Mouse (Mus musculus) heart, adult 2 months (tissue): ENCODE data around the gene Grin3b. TPM values are rescaled to one million over a fixed set of nuclear protein-coding genes. Genes with fewer than 3 reads are reported as not detected.

Source experiments
- DNase-seq, 2 experiments: peaks; one replicate each; pipeline ENCODE4 v3.0.0; 2021
- H3K27ac ChIP-seq: fragments of 200-600 bp; 2 replicates; pipeline ENCODE4 v1.8.1; 2022
- H3K27me3 ChIP-seq: fragments of 200-500 bp; 2 replicates; pipeline ENCODE4 v1.6.1; 2012; ENCODE audit warnings: mild to moderate bottlenecking, low read length, inconsistent platforms, mixed read lengths; ENCODE audit not compliant: control insufficient read depth, insufficient read depth
- H3K36me3 ChIP-seq: fragments of 200-500 bp; 2 replicates; pipeline ENCODE4 v1.6.1; 2012; ENCODE audit warnings: low read length, inconsistent platforms; ENCODE audit not compliant: control insufficient read depth, insufficient read depth
- H3K4me1 ChIP-seq: fragments of 200-500 bp; 2 replicates; pipeline ENCODE4 v1.6.1; 2011; ENCODE audit warnings: low read length; ENCODE audit not compliant: control insufficient read depth, insufficient read depth
- H3K4me3 ChIP-seq: fragments of 200-600 bp; 2 replicates; pipeline ENCODE4 v1.8.1; 2022
- H3K79me2 ChIP-seq: fragments of 200-500 bp; replicated peaks from 2 replicates; pipeline ENCODE4 v1.6.1; 2012; ENCODE audit warnings: mild to moderate bottlenecking, inconsistent platforms, low read length, moderate library complexity, mixed read lengths; ENCODE audit not compliant: control insufficient read depth, insufficient read depth
- H3K9ac ChIP-seq: fragments of 200-500 bp; 2 replicates; pipeline ENCODE4 v1.6.1; 2012; ENCODE audit warnings: low read depth, mild to moderate bottlenecking, control low read depth, inconsistent platforms, low read length, mixed read lengths
- CTCF ChIP-seq: fragments of 200-600 bp; IDR thresholded peaks from 2 replicates; pipeline ENCODE4 v1.8.1; 2022; ENCODE audit warnings: antibody characterized with exemption, mild to moderate bottlenecking, moderate library complexity
- EP300 ChIP-seq: fragments of 200-500 bp; IDR thresholded peaks from 2 replicates; pipeline ENCODE4 v1.6.1; 2011; ENCODE audit warnings: low read depth, low read length, control low read depth; ENCODE audit not compliant: insufficient read depth
- POLR2A ChIP-seq: fragments of 200-500 bp; IDR thresholded peaks from 2 replicates; pipeline ENCODE4 v1.6.1; 2011; ENCODE audit warnings: mild to moderate bottlenecking, low read depth, low read length, control low read depth; ENCODE audit not compliant: insufficient read depth
- WGBS: fragments of 180-500 bp; shearing (Covaris S2); methylation state at CpG from one replicate; pipeline ENCODE4 v1.1.7; 2018; 5-methylcytosine and 5-hydroxymethylcytosine counted together
- intact Hi-C: fragments of 180-260 bp; cut with DNase I; formaldehyde crosslinking; loops from one replicate; pipeline ENCODE4 v1.15.1; 2025
- polyA plus RNA-seq: library from polyadenylated mRNA; depleted of rRNA; stranded (reverse); fragments of >200 nt; gene quantifications from 2 replicates; pipeline ENCODE4 v1.2.3, GENCODE M21; 2012
- total RNA-seq, 2 experiments: library from RNA; stranded (reverse); gene quantifications; 2 replicates each; pipeline ENCODE4 v1.2.3; 2021

The Grin3b gene
- total and polyA plus RNA-seq, 3 experiments = 0.20 to 0.31 (median 0.29) TPM

GRCm38 (mm10) chr10:79987771-79988505, 17.4 kb downstream of the Grin3b start:
- H3K27me3 ChIP-seq = no peaks in the 10 kb centered on the region
- intact Hi-C loops = loop anchor here (2.0 to 10.0 kb wide), 4 partner anchors 51 to 277 kb away; partner anchors contain the start of genes Dazap1, Gamt, Polr2e and Stk11
- no peak for TF ChIP-seq POLR2A
- no peak for TF ChIP-seq CTCF
- no peak for TF ChIP-seq EP300
- H3K27ac ChIP-seq = peak overlapping the region; percentile 96
- peak; percentile 29 to 62 for DNase-seq
- no peaks in the 10 kb centered on the region for H3K36me3 ChIP-seq
- H3K79me2 ChIP-seq = peaks cover 2% of the 10 kb centered on the region
- H3K4me1 ChIP-seq = peaks cover 20% of the 10 kb centered on the region
- H3K4me3 ChIP-seq = peak overlapping the region; percentile 92
- 13% methylated on average over 27 of the region's 27 CpGs for WGBS
- peak overlapping the region; percentile 91 for H3K9ac ChIP-seq

- TF ChIP-seq POLR2A (peak; percentile 41), EP300 (no peak), CTCF (no peak)
- peak; percentile 84 to 88 for DNase-seq
- peaks cover 17% of the 10 kb centered on the region for H3K4me1 ChIP-seq
- peak within 1 kb of the TSS; percentile 91 for H3K9ac ChIP-seq
- peaks cover 2% of the 10 kb centered on the region for H3K79me2 ChIP-seq
- H3K27ac ChIP-seq = peak within 1 kb of the TSS; percentile 96
- no peaks in the 10 kb centered on the region for H3K36me3 ChIP-seq
- 1% methylated on average over 59 of the region's 59 CpGs for WGBS
- peak within 1 kb of the TSS; percentile 92 for H3K4me3 ChIP-seq
- no peaks in the 10 kb centered on the region for H3K27me3 ChIP-seq
- intact Hi-C loops = loop anchor here (2.0 to 10.0 kb wide), 3 partner anchors 50 to 276 kb away; partner anchors contain the start of genes Dazap1, Gamt and Polr2e
Measured at GRCm38 (mm10) chr10:79988506-79989271, 18.2 kb downstream of the Grin3b start, which contains the start of gene Cnn2. Gene Cnn2, plus strand, starts transcription at chr10:79988584.

DNA sequence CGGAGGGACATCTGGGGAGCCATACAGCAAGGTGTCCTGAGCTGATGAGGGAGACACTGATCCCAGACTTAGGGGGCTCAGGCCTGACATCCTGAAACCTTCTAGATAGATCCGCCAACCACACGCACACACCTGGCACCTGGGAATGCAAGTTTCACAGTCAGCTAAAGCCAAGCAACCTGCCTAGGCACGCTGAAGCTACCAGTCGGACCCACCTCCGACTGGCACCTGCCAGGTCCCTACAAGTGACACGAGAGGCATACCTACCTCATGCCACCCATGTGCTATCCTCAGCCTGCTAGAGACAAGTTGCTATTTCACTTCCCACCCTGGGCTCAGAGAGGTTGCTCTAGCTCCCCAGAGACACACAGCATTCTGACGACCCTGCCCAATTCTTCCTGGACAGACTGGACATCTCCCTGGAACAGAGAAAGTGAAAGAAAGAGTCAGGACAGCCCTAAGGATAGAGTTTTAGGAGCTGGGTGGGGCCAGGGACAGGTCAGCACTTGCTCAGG, 18.8 kb downstream of the Grin3b start:
- H3K4me3 ChIP-seq = peak overlapping the region; percentile 92
- no peaks in the 10 kb centered on the region for H3K27me3 ChIP-seq
- TF ChIP-seq POLR2A = no peak
- WGBS = 37% methylated on average over 8 of the region's 8 CpGs
- H3K9ac ChIP-seq = peak overlapping the region; percentile 91
- no peaks in the 10 kb centered on the region for H3K36me3 ChIP-seq
- H3K4me1 ChIP-seq = peaks cover 17% of the 10 kb centered on the region
- DNase-seq = no peak
- H3K79me2 ChIP-seq = no peaks in the 10 kb centered on the region; the same call in 1 of the 2 replicates
- H3K27ac ChIP-seq = peak overlapping the region; percentile 96
- intact Hi-C loops = loop anchor here (2.0 to 10.0 kb wide), 3 partner anchors 49 to 275 kb away; partner anchors contain the start of genes Dazap1, Gamt and Polr2e

DNA sequence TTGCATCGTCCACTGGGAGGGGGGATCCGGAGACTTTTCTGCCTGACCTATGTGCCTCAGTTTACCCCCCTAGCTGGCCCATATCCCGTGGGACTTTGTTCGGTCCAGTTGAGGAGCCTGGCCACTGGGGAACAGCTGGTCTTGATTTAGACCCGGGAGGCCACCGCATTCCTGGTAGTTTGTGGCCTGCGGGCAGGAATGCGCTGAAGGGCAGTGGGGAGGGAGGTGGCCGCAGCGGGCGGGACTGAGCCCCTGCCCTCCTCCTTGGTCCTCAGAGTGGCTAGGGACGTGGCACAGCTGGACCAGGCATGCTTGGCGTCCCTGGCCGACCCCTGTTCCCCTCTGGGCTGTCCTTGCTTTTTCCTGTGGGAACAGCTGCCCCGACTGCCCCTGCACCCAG, 19.4 kb downstream of the Grin3b start:
- DNase-seq = no peak
- peak overlapping the region; percentile 39 for H3K9ac ChIP-seq
- H3K27me3 ChIP-seq = no peaks in the 10 kb centered on the region
- TF ChIP-seq EP300 (no peak), CTCF (no peak), POLR2A (no peak)
- peak overlapping the region; percentile 26 for H3K27ac ChIP-seq
- no peaks in the 10 kb centered on the region for H3K36me3 ChIP-seq
- no peaks in the 10 kb centered on the region; the same call in 1 of the 2 replicates for H3K79me2 ChIP-seq
- WGBS = 19% methylated on average over 15 of the region's 15 CpGs
- intact Hi-C loops = loop anchor here (2.0 to 10.0 kb wide), 3 partner anchors 49 to 275 kb away; partner anchors contain the start of genes Dazap1, Gamt and Polr2e
- H3K4me1 ChIP-seq = peaks cover 17% of the 10 kb centered on the region
- H3K4me3 ChIP-seq = no peak overlapping the region

- Histone ChIP-seq H3K9ac (no peak overlapping the region), H3K79me2 (no peaks in the 10 kb centered on the region; the same call in 1 of the 2 replicates), H3K27ac (no peak overlapping the region), H3K36me3 (no peaks in the 10 kb centered on the region), H3K4me1 (peaks cover 15% of the 10 kb centered on the region), H3K4me3 (no peak overlapping the region), H3K27me3 (no peaks in the 10 kb centered on the region)
- 76% methylated on average over 12 of the region's 12 CpGs for WGBS
- TF ChIP-seq EP300 (no peak), CTCF (no peak), POLR2A (no peak)
- no peak for DNase-seq
- intact Hi-C loops = no loop called here
Measured at GRCm38 (mm10) chr10:79991099-79991498, 20.6 kb downstream of the Grin3b start.
